Mouse (Mus musculus): Measurements from ENCODE around the gene Cd209g. TPM values are rescaled to one million over a fixed set of nuclear protein-coding genes. Genes with fewer than 3 reads are reported as not detected.

Gene Cd209g
- polyA plus RNA-seq, 1 experiment = 4.6 TPM

DNA sequence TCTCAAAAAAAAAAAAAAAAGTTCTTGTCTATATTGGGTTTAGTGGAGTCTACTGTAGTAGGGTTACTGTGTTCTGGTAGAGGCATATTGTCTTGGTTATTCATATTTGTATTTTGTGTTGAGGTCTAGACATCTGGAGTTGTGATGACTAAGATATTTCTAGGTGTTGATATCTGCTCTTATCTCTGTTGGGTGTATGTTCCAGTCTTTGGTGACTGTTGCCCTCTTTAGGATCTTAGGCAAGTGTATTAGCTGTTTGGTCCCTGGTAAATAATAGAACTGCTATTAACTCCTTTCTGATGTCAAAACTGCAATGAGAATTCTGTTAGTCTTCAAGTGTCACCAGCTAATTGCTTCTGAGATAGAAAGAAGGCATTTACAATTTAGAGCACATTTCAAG lies 21.0 kb downstream of the Cd209g start:
- TF ChIP-seq CTCF (IDR thresholded peaks at IDR 0.05; ENCODE audit: extremely low read depth, insufficient read depth, insufficient read length, insufficient replicate concordance) = no peak
- TF ChIP-seq POLR2A (IDR thresholded peaks at IDR 0.05; ENCODE audit: low read depth, low read length) = no peak
- H3K27me3 ChIP-seq (ENCODE audit: control insufficient read depth, insufficient read depth, low read length) = no peaks in the 10 kb centered on the region; the same call in 1 of the 2 replicates
- no peaks in the 10 kb centered on the region for H3K4me1 ChIP-seq (ENCODE audit: control insufficient read depth, insufficient read depth, insufficient read length)
- H3K36me3 ChIP-seq (ENCODE audit: control insufficient read depth, insufficient read depth, low read length) = no peaks in the 10 kb centered on the region
- no peak overlapping the region for H3K27ac ChIP-seq (ENCODE audit: insufficient read depth, low read length)
- H3K4me3 ChIP-seq (ENCODE audit: extremely low read depth, insufficient read depth, insufficient read length) = no peak overlapping the region
- no peak for DNase-seq (ENCODE audit: low read depth in 1 of 2, low spot score in 2 of 2)

DNA sequence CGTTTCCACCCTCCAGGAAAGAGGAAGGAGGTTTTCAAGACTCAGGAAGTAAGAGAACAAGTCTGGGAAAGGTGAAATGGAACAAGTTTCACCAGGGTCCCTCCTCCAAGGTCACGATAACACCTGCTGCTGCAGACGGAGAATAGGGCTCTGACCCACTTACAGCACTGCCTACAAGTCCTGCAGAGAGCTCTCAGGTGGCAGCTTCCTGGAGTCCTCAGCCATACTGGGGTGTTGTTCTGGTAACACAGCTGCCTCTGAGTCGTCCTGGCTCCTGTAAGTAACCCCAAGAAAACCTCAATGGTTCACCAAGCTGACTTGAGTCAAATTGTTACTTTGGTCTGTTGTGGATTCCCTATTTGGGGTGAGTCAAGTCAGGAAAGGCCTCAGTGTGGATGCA lies 28.9 kb downstream of the Cd209g start:
- no peak for DNase-seq (ENCODE audit: low read depth in 1 of 2, low spot score in 2 of 2)
- no peaks in the 10 kb centered on the region for H3K27me3 ChIP-seq (ENCODE audit: control insufficient read depth, insufficient read depth, low read length)
- WGBS = 22% methylated on average over 4 of the region's 4 CpGs

DNA sequence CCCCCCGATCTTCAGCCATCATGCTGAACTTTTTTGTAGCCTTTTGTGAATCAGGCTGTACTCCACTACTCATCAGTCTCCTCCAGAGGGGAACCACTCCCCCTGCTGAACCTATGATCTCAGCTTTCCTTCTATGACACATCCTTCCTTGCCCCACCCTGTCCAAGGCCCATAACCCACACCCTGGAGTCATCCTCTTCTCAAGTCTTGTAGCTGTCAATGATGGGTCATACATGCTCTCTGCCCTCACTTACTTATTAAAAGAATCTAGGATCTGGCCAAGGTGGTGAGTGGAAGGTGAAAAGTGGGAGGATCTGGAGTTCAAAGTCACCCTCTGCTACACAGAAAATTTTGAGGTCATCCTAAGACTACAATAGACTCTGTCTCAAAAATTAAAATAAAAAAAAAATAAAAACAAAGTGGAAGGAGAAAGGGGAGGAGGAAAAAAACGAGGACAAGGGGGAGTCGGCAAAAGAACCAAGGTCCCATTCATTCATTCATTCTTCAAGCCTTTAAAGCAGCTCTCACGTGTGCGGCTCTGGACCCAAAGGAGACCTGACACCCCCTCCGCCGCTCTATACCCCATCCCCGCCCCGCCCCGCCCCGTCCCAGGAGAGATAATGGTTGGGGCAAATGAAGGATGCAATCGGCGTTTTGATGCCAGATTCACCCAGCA lies 31.4 kb downstream of the Cd209g start:
- H3K27me3 ChIP-seq (ENCODE audit: control insufficient read depth, insufficient read depth, low read length) = no peaks in the 10 kb centered on the region
- TF ChIP-seq CTCF (IDR thresholded peaks at IDR 0.05; ENCODE audit: extremely low read depth, insufficient read depth, insufficient read length, insufficient replicate concordance) = no peak
- no peak for TF ChIP-seq POLR2A (IDR thresholded peaks at IDR 0.05; ENCODE audit: low read depth, low read length)
- H3K4me3 ChIP-seq (ENCODE audit: extremely low read depth, insufficient read depth, insufficient read length) = peak overlapping the region; percentile 68
- DNase-seq (ENCODE audit: low read depth in 1 of 2, low spot score in 2 of 2) = no peak
- peaks cover 6% of the 10 kb centered on the region; the same call in 1 of the 2 replicates for H3K4me1 ChIP-seq (ENCODE audit: control insufficient read depth, insufficient read depth, insufficient read length)
- 7% methylated on average over 13 of the region's 13 CpGs for WGBS
- H3K36me3 ChIP-seq (ENCODE audit: control insufficient read depth, insufficient read depth, low read length) = no peaks in the 10 kb centered on the region
- 0 out of 2 replicates have a peak overlapping the region, but pooled peaks have one; percentile 4 for H3K27ac ChIP-seq (ENCODE audit: insufficient read depth, low read length)

More for the DNA sequence above, 28.9 kb downstream of the Cd209g start:
- no peak overlapping the region for H3K4me3 ChIP-seq (ENCODE audit: extremely low read depth, insufficient read depth, insufficient read length)
- no peaks in the 10 kb centered on the region for H3K36me3 ChIP-seq (ENCODE audit: control insufficient read depth, insufficient read depth, low read length)
- H3K4me1 ChIP-seq (ENCODE audit: control insufficient read depth, insufficient read depth, insufficient read length) = peaks cover 6% of the 10 kb centered on the region; the same call in 1 of the 2 replicates
- no peak overlapping the region for H3K27ac ChIP-seq (ENCODE audit: insufficient read depth, low read length)
- TF ChIP-seq POLR2A (IDR thresholded peaks at IDR 0.05; ENCODE audit: low read depth, low read length) (no peak), CTCF (IDR thresholded peaks at IDR 0.05; ENCODE audit: extremely low read depth, insufficient read depth, insufficient read length, insufficient replicate concordance) (no peak)

DNA sequence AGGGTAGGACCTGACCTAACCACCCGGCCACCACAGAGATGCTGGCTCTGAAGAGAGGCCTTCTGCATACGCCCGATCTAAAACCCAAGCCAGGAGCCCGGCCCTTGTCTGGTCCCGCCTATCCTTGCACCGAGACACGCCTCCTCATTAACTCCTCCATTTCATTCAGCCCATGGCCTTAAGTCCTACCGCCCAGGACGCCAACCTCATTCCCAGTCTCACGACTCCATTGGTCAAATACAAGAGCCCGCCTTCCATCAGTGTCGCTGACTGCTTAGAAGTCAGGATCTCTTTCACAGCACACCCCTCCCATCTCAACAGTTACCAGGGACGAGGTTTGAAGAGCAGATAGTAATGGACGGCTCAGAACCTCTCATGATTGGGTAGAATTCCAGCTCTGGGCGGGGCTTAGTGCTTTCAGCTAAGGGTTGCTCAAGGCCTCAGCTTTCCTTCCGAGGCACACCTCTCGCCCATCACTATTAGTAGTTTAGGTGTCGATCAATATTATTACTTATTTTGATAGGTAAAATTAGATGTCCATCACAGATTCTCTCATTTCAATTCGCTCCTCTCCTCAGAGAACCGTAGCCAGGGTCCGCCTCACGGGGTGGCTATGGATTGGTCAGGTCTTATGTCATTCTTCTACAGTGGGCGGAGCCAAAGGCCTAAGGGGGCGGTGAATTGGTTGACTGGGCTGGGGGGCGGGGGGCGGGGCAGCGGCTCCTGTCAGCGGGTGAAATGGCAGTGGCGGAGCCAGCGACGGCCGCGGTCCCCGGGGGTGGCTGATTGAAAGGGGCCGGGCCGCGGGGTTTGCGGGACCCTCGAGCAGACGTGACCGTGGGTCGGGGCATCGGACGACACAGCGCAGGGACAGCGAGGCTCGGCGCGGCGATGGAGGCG lies 32.2 kb downstream of the Cd209g start, which contains the start of gene Evi5l:
Evi5l (plus strand) TSS at position 716 of the 900 bp plus-strand sequence.
- peak; percentile 97 to 100 for DNase-seq (ENCODE audit: low read depth in 1 of 2, low spot score in 2 of 2)
- peaks cover 6% of the 10 kb centered on the region; the same call in 1 of the 2 replicates for H3K4me1 ChIP-seq (ENCODE audit: control insufficient read depth, insufficient read depth, insufficient read length)
- 0 out of 2 replicates have a peak within 1 kb of the TSS, but pooled peaks have one; percentile 4 for H3K27ac ChIP-seq (ENCODE audit: insufficient read depth, low read length)
- no peaks in the 10 kb centered on the region for H3K36me3 ChIP-seq (ENCODE audit: control insufficient read depth, insufficient read depth, low read length)
- TF ChIP-seq CTCF (IDR thresholded peaks at IDR 0.05; ENCODE audit: extremely low read depth, insufficient read depth, insufficient read length, insufficient replicate concordance) (no peak), POLR2A (IDR thresholded peaks at IDR 0.05; ENCODE audit: low read depth, low read length) (no peak)
- no peaks in the 10 kb centered on the region for H3K27me3 ChIP-seq (ENCODE audit: control insufficient read depth, insufficient read depth, low read length)
- under 1% methylated on average over 49 of the region's 51 CpGs for whole genome bisulfite sequencing
- H3K4me3 ChIP-seq (ENCODE audit: extremely low read depth, insufficient read depth, insufficient read length) = peak within 1 kb of the TSS; percentile 79

DNA sequence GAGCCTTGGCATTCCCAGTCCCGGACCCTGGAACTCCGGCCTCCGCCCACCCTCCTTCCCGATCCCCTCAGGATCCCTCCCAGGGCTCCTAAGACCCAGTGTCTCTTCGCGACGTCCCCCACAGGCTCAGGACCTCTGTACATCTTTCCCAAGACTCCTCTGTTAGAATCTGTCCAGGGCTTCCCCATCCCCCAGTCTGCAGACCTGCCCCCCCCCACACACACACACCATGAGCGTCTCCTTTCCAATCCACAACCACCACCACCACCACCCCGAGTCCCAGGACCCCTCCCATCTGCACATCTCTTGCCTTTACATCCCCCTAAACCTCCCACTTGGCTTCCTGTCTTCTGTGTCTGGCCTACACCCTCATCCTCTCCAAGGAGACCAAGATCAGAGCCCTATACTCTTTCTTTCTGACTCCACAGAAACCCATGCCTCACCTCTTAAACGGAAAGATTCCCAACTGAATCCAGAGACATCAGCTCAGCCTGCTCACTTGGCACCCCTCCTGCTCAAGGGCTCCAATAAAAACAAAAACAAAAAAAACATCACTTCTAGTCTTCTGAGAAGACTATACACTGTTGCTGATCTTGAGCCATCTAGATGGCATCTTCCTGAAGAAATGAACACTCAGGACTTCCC lies 33.1 kb downstream of the Cd209g start:
- Histone ChIP-seq H3K4me3 (ENCODE audit: extremely low read depth, insufficient read depth, insufficient read length) (peak overlapping the region; percentile 79), H3K36me3 (ENCODE audit: control insufficient read depth, insufficient read depth, low read length) (no peaks in the 10 kb centered on the region), H3K4me1 (ENCODE audit: control insufficient read depth, insufficient read depth, insufficient read length) (peaks cover 6% of the 10 kb centered on the region; the same call in 1 of the 2 replicates), H3K27me3 (ENCODE audit: control insufficient read depth, insufficient read depth, low read length) (no peaks in the 10 kb centered on the region), H3K27ac (ENCODE audit: insufficient read depth, low read length) (no peak overlapping the region)
- no peak for DNase-seq (ENCODE audit: low read depth in 1 of 2, low spot score in 2 of 2)
- TF ChIP-seq CTCF (IDR thresholded peaks at IDR 0.05; ENCODE audit: extremely low read depth, insufficient read depth, insufficient read length, insufficient replicate concordance) (no peak), POLR2A (IDR thresholded peaks at IDR 0.05; ENCODE audit: low read depth, low read length) (no peak)
- WGBS = 14% methylated on average over 10 of the region's 10 CpGs

DNA sequence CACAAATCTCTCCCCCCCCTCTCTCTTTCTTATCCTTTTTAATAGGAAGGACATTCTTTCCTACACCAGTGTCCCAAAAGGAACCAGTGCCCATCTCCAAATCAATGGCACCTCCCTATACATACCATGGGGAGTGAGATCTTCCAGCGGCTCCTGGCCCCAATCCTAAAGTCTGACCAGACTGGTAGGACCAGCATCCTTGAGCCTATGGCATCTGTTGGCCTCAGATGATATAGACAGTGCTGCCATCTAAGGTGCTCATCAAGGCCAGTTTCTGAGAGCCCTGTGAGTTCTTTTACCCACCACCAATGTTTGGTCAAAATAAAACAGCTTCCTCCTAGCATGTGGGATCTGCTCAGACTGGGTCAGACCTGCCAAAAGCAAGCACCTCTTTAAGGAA lies 34.0 kb downstream of the Cd209g start:
- DNase-seq (ENCODE audit: low read depth in 1 of 2, low spot score in 2 of 2) = no peak
- no peak overlapping the region for H3K27ac ChIP-seq (ENCODE audit: insufficient read depth, low read length)
- no peak for TF ChIP-seq POLR2A (IDR thresholded peaks at IDR 0.05; ENCODE audit: low read depth, low read length)
- TF ChIP-seq CTCF (IDR thresholded peaks at IDR 0.05; ENCODE audit: extremely low read depth, insufficient read depth, insufficient read length, insufficient replicate concordance) = no peak

More for the DNA sequence above, 34.0 kb downstream of the Cd209g start:
- no peak overlapping the region for H3K4me3 ChIP-seq (ENCODE audit: extremely low read depth, insufficient read depth, insufficient read length)
- H3K36me3 ChIP-seq (ENCODE audit: control insufficient read depth, insufficient read depth, low read length) = no peaks in the 10 kb centered on the region
- 96% methylated on average over 1 of the region's 1 CpGs for WGBS
- no peaks in the 10 kb centered on the region for H3K27me3 ChIP-seq (ENCODE audit: control insufficient read depth, insufficient read depth, low read length)
- peaks cover 6% of the 10 kb centered on the region; the same call in 1 of the 2 replicates for H3K4me1 ChIP-seq (ENCODE audit: control insufficient read depth, insufficient read depth, insufficient read length)

Measured in spleen, adult 2 months (tissue).